Mouse (Mus musculus) brain, embryonic 14.5 days (tissue): ENCODE results near the gene Mrps18c. TPM values are rescaled to one million over a fixed set of nuclear protein-coding genes. Genes with fewer than 3 reads are reported as not detected.
A peak's percentile ranks its signal among the peaks of the same experiment; 100 is the strongest.

Source experiments
- DNase-seq: peaks from one replicate; pipeline ENCODE4 v3.0.0-alpha.2; 2011; ENCODE audit warnings: low read depth
- CTCF ChIP-seq: fragments of 200-500 bp; IDR thresholded peaks from 2 replicates; pipeline ENCODE4 v1.5.1; 2012; ENCODE audit warnings: inconsistent platforms, mild to moderate bottlenecking, moderate library complexity, borderline replicate concordance; ENCODE audit not compliant: insufficient read depth, insufficient read length; ENCODE audit errors: extremely low read depth
- POLR2A ChIP-seq: fragments of 200-500 bp; IDR thresholded peaks from 2 replicates; pipeline ENCODE4 v1.6.1; 2012; ENCODE audit warnings: mild to moderate bottlenecking, inconsistent platforms, borderline replicate concordance; ENCODE audit not compliant: poor library complexity, insufficient read depth, insufficient read length, severe bottlenecking; ENCODE audit errors: extremely low read depth
- polyA plus RNA-seq: library from polyadenylated mRNA; depleted of rRNA; stranded (reverse); fragments of >200 nt; gene quantifications from 2 replicates; pipeline ENCODE4 v1.2.3, GENCODE M21; 2012

The Mrps18c gene
- polyA plus RNA-seq, 1 experiment, result 49.6 TPM

DNA sequence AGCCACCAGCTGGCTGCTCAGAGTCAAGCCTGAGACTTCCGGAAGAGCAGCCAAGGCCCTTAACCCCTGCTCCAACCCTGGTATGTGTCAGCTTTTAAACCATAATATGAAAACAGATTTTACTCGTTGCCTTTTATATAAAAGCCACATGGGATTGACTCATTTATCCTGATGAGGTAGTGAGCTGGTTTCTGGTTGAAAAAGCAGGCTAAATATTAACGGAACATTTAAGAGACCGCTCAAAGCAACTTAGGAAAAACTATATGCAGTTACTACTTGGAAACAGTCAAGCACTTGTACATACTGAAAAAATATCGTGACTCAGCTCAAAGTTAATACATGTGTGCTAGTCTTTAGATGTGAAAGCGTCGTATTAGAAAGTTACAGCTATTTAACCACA, 6.2 kb upstream of the Mrps18c start:
- TF ChIP-seq POLR2A (no peak), CTCF (no peak)
- no peak for DNase-seq

DNA sequence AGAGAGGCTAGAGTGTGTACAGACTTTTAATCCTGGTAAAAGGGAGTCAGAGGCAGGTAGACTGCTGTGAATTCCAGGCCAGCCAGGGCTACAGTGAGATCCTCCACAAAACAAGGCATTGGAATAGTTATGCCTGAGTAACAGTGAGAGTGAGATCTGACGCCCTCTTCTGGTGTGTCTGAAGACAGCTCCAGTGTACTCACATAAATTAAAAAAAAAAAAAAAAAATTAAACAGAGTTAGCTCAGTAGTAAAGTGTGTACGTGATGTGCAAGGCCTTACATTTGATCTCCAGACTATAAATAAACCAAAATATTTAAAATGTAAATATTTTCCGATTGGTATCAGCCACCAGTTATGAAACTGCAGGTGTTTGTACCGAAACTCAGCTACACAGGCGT, 4.3 kb upstream of the Mrps18c start:
- no peak for DNase-seq
- TF ChIP-seq CTCF (no peak), POLR2A (no peak)

- no peak for DNase-seq
Measured at GRCm38 (mm10) chr5:100818341-100818740, 19.9 kb downstream of the Mrps18c start.

DNA sequence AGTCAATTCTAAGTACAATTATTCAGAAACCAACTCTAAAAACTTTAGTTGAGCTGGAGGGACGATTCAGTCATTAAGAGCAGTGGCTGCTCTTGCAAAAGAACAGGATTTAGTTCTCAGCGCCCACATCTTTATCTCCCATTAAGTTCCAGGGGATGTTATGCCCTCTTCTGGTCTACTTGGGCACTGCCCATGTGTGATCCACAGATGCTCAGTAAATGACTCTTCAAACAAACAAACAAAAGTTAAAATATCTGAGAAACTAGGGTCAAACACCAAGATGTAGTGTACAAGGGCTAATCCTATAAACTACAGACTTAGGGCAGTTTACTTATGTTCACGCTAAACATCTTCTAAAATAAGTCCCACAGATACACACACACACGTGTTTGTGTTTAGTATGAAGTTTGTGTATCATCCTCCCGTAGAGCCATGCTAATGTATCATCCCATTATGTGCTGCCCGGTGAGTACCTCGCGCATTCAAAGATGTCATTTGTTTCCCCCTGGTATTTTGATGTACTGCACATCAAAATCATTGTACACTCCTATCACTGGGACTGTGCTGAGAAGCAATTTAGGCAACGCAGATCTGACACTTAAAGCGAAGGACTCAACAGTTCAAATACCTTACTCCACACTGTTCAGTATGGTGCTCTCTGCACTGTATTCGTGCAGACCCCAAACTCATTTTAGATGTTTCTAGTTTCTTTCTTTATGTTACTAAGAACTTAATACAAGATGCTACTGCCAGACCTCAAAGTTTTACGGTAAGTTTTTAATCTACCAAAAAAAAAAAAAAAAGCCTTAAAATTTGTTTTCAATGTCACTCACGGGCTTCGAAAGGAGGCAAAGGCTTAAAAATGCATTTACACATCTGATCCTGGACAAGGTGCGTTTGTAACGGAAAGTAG, 21.4 kb downstream of the Mrps18c start:
- DNase-seq, result peak; percentile 28
- TF ChIP-seq CTCF, result peak; percentile 32; the same call in 1 of the 2 replicates
- no peak for TF ChIP-seq POLR2A

More at GRCm38 (mm10) chr5:100818341-100818740, 19.9 kb downstream of the Mrps18c start:
- no peak for TF ChIP-seq CTCF
- no peak for TF ChIP-seq POLR2A

DNA sequence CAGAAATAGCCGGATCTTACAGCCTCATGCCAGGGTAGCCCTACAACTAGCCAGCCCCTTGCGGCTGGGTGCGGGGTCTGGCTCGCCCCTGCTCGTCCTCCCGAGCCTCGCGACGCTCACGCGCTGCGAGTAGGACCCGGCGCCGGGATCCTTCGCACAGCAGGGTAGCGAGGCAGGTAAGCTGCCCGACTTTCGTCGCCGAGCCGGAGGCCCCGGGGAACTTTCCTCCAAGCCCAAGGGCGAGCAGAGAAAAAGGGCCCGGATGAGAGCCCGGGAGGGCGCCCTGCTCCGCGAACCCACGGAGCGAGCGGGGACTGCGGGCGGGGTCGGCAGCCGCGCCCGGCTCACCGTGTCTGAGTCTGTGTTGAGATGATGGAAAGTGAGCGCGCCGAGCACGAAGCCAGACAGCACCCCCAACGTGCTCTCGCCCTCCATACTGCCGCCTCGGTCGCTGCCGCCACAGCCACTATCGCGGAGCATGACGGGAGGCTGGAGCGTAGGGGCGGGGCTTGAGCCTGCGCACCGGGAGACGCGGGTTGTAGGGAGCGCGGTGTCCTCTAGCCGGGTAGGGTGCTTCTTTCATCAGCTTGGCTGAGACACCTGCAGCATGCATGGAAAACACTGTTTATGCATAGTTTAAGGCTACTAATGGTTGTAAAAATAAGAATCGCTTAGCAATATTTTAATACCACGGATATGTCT, 22.2 kb downstream of the Mrps18c start, which contains the start of gene Abraxas1:
Gene Abraxas1 (minus strand): TSS at position 483 of the 702 bp plus-strand sequence.
- peak; percentile 94 for DNase-seq

GRCm38 (mm10) chr5:100821375-100821774, 22.9 kb downstream of the Mrps18c start:
- DNase-seq, result no peak
- TF ChIP-seq CTCF (no peak), POLR2A (no peak)

More for the DNA sequence above, 22.2 kb downstream of the Mrps18c start, which contains the start of gene Abraxas1:
- TF ChIP-seq POLR2A, result peak; percentile 81; the same call in 1 of the 2 replicates
- peak; percentile 7; the same call in 1 of the 2 replicates for TF ChIP-seq CTCF

DNA sequence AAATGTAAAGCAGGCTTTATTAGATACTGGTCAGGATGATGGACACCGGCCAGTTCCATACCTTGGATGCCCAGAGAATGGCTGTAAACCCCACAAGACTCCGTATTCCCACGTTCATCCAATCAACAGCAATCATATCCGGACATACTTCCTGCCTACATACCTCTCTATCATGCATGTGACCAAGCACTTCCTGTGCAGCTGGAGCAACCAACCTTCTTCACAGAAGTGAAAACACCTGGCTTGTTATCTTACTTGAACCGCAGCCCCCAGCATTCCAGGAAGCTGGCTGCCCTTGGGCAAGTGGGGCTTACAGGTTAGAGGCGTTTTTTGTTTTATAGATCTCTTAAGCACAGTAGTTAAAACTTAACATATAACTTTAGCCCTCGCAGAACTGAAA, 24.4 kb downstream of the Mrps18c start:
- DNase-seq, result no peak
- TF ChIP-seq CTCF, result no peak

- TF ChIP-seq CTCF, result peak; percentile 49; the same call in 1 of the 2 replicates
- no peak for TF ChIP-seq POLR2A
- peak; percentile 43 for DNase-seq
Measured at GRCm38 (mm10) chr5:100825975-100826374, 27.5 kb downstream of the Mrps18c start.

GRCm38 (mm10) chr5:100826531-100826930, 28.1 kb downstream of the Mrps18c start:
- DNase-seq, result no peak
- no peak for TF ChIP-seq CTCF
- TF ChIP-seq POLR2A, result no peak

DNA sequence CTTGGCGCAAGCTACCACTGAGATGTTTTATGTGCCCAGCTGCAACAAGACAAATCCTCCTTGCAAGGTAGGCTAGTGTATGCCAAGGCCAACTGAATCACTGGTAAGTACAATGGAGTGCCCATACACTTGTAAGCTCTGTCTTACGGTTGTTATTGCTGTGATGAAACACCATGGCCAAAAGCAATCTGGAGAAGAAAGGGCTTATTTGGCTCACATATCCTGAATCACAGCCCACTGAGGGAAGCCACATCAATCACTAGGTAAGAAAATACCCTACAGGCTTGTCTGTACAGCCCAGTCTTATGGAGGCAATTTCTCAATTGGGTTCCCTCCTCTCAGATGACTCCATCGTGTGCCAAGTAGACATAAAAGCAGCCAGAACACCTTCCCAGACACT, 30.3 kb downstream of the Mrps18c start:
- no peak for DNase-seq
- no peak for TF ChIP-seq CTCF
- TF ChIP-seq POLR2A, result no peak

GRCm38 (mm10) chr5:100832680-100833079, 34.3 kb downstream of the Mrps18c start:
- TF ChIP-seq CTCF, result no peak
- no peak for TF ChIP-seq POLR2A
- DNase-seq, result no peak
